Mouse (Mus musculus) brain, embryonic 14.5 days (tissue): Measurements from ENCODE around the gene Tbc1d5.

Experiments used
- CTCF ChIP-seq: fragments of 200-500 bp; IDR thresholded peaks from 2 replicates; pipeline ENCODE4 v1.5.1; 2012; ENCODE audit warnings: inconsistent platforms, mild to moderate bottlenecking, moderate library complexity, borderline replicate concordance; ENCODE audit not compliant: insufficient read depth, insufficient read length; ENCODE audit errors: extremely low read depth
- POLR2A ChIP-seq: fragments of 200-500 bp; IDR thresholded peaks from 2 replicates; pipeline ENCODE4 v1.6.1; 2012; ENCODE audit warnings: mild to moderate bottlenecking, inconsistent platforms, borderline replicate concordance; ENCODE audit not compliant: poor library complexity, insufficient read depth, insufficient read length, severe bottlenecking; ENCODE audit errors: extremely low read depth

- TF ChIP-seq CTCF (no peak), POLR2A (no peak)
Measured at GRCm38 (mm10) chr17:50750874-50751273, 428.3 kb downstream of the Tbc1d5 start.
